Mouse (Mus musculus): ENCODE results near the gene Gm15127.
"Not testable (repeated sequence)": the region's sequence is repeated elsewhere in the genome, so short reads cannot be mapped to it uniquely, and the experiment has no call there.

DNA sequence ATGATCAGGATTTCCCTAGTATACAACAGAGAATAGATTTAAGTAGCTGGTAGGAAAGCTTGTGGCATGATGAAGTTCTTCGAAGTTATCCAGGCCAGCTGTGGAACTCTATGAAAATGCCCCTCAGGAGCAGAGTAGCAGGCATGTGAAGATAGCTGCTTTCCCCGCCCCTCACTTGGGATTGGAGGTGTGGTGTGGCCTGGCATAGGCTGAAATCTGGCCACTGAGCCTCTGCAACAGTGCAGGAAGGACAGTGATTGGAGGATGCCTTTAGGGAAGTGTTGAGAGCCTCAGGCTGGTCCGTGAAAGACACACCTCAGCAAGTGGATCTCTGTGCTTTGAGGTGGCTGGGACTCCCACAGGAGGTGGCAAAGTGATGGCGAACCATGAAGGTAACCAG is at the start of gene Gm15127:
- not testable (repeated sequence) for TF ChIP-seq CTCF (IDR thresholded peaks at IDR 0.05; ENCODE audit: insufficient read depth, low read length); POLR2A (IDR thresholded peaks at IDR 0.05; ENCODE audit: borderline replicate concordance, extremely low read depth, low read depth, low read length)
